Mouse (Mus musculus): ENCODE results near the gene Rasa1. TPM values are rescaled to one million over a fixed set of nuclear protein-coding genes. Genes with fewer than 3 reads are reported as not detected.

The Rasa1 gene
- polyA plus RNA-seq, 2 experiments: 52.8 to 63.6 TPM

GRCm38 (mm10) chr13:85191253-85191652 is 97.7 kb downstream of the Rasa1 start:
- no peak for TF ChIP-seq POLR2A (IDR thresholded peaks at IDR 0.05; ENCODE audit: borderline replicate concordance, extremely low read depth, insufficient read depth, insufficient read length)
- H3K36me3 ChIP-seq (ENCODE audit: control insufficient read depth, insufficient read depth, low read length): peaks cover 25% of the 10 kb centered on the region
- H3K4me2 ChIP-seq (replicated peaks; ENCODE audit: low read depth, low read length, severe bottlenecking): no peak overlapping the region
- no peak for DNase-seq (ENCODE audit: low spot score)
- no peaks in the 10 kb centered on the region for H3K27me3 ChIP-seq (ENCODE audit: control insufficient read depth, insufficient read depth, low read length)
- 95% methylated on average over 2 of the region's 2 CpGs for WGBS
- H3K4me3 ChIP-seq (replicated peaks; ENCODE audit: low read length): no peak overlapping the region
- peaks cover 2% of the 10 kb centered on the region; the same call in 1 of the 2 replicates for H3K4me1 ChIP-seq (ENCODE audit: control insufficient read depth, insufficient read depth, low read length)
- no peak overlapping the region for H3K27ac ChIP-seq (replicated peaks; ENCODE audit: low read depth, low read length)
- no peak overlapping the region for H3K9ac ChIP-seq (ENCODE audit: low read depth, low read length, severe bottlenecking)
- ATAC-seq (ENCODE audit: low FRiP score, low read depth): no peak
- no peaks in the 10 kb centered on the region for H3K9me3 ChIP-seq (ENCODE audit: control insufficient read depth, low read length)

- peak; percentile 74 for ATAC-seq (ENCODE audit: low FRiP score, low read depth)
- WGBS: 2% methylated on average over 17 of the region's 17 CpGs
- H3K27ac ChIP-seq (replicated peaks; ENCODE audit: low read depth, low read length): peak overlapping the region; percentile 45
Observed at GRCm38 (mm10) chr13:85189644-85190121, 99.2 kb downstream of the Rasa1 start.

GRCm38 (mm10) chr13:85188903-85189643 is 99.9 kb downstream of the Rasa1 start, which contains the start of gene Ccnh:
Gene Ccnh, plus strand, starts transcription at chr13:85189408.
- H3K36me3 ChIP-seq (ENCODE audit: control insufficient read depth, insufficient read depth, low read length): peaks cover 25% of the 10 kb centered on the region
- peaks cover 2% of the 10 kb centered on the region; the same call in 1 of the 2 replicates for H3K4me1 ChIP-seq (ENCODE audit: control insufficient read depth, insufficient read depth, low read length)
- DNase-seq (ENCODE audit: low spot score) (peak; percentile 85), ATAC-seq (ENCODE audit: low FRiP score, low read depth) (peak; percentile 99)
- peak; percentile 86; the same call in 1 of the 2 replicates for TF ChIP-seq POLR2A (IDR thresholded peaks at IDR 0.05; ENCODE audit: borderline replicate concordance, extremely low read depth, insufficient read depth, insufficient read length)
- H3K9me3 ChIP-seq (ENCODE audit: control insufficient read depth, low read length): no peaks in the 10 kb centered on the region
- 2% methylated on average over 44 of the region's 44 CpGs for WGBS
- peak within 1 kb of the TSS; percentile 69 for H3K4me3 ChIP-seq (replicated peaks; ENCODE audit: low read length)
- peak within 1 kb of the TSS; percentile 75 for H3K9ac ChIP-seq (ENCODE audit: low read depth, low read length, severe bottlenecking)
- H3K27me3 ChIP-seq (ENCODE audit: control insufficient read depth, insufficient read depth, low read length): no peaks in the 10 kb centered on the region
- peak within 1 kb of the TSS; percentile 45 for H3K27ac ChIP-seq (replicated peaks; ENCODE audit: low read depth, low read length)
- H3K4me2 ChIP-seq (replicated peaks; ENCODE audit: low read depth, low read length, severe bottlenecking): peak within 1 kb of the TSS; percentile 73

More at GRCm38 (mm10) chr13:85189644-85190121, 99.2 kb downstream of the Rasa1 start:
- DNase-seq (ENCODE audit: low spot score): peak; percentile 10
- H3K36me3 ChIP-seq (ENCODE audit: control insufficient read depth, insufficient read depth, low read length): peaks cover 25% of the 10 kb centered on the region
- H3K27me3 ChIP-seq (ENCODE audit: control insufficient read depth, insufficient read depth, low read length): no peaks in the 10 kb centered on the region
- no peaks in the 10 kb centered on the region for H3K9me3 ChIP-seq (ENCODE audit: control insufficient read depth, low read length)
- peak overlapping the region; percentile 75 for H3K9ac ChIP-seq (ENCODE audit: low read depth, low read length, severe bottlenecking)
- H3K4me2 ChIP-seq (replicated peaks; ENCODE audit: low read depth, low read length, severe bottlenecking): peak overlapping the region; percentile 73
- peak overlapping the region; percentile 69 for H3K4me3 ChIP-seq (replicated peaks; ENCODE audit: low read length)
- H3K4me1 ChIP-seq (ENCODE audit: control insufficient read depth, insufficient read depth, low read length): peaks cover 2% of the 10 kb centered on the region; the same call in 1 of the 2 replicates
- no peak for TF ChIP-seq POLR2A (IDR thresholded peaks at IDR 0.05; ENCODE audit: borderline replicate concordance, extremely low read depth, insufficient read depth, insufficient read length)

Other genes with a start within 250 kb of the Rasa1 start
- gene Ccnh, start 99.7 kb downstream of the Rasa1 start, polyA plus RNA-seq (2012; rRNA removed): 38.7 and 50.6 TPM in 2 replicates
- gene Ccnh, start 99.7 kb downstream of the Rasa1 start, polyA plus RNA-seq (2014; fragmentation: Nextera tagmentation; extraction: Ambion mirVana): 77.1 and 86.4 TPM in 2 replicates

All from limb, embryonic 14.5 days (tissue).